Mouse (Mus musculus) ES-E14 (cell line): ENCODE data around the gene Bcl3. TPM values are rescaled to one million over a fixed set of nuclear protein-coding genes. Genes with fewer than 3 reads are reported as not detected.

Experiments used
- DNase-seq: peaks from one replicate; pipeline ENCODE4 v3.0.0-alpha.2; 2013; ENCODE audit warnings: low read depth, low spot score
- H3K27ac ChIP-seq: 2 replicates; pipeline ENCODE4 v1.5.1; 2012; ENCODE audit warnings: low read depth, mild to moderate bottlenecking, low read length, moderate library complexity, mixed read lengths; ENCODE audit not compliant: poor library complexity, insufficient read depth, severe bottlenecking
- H3K36me3 ChIP-seq: 2 replicates; pipeline ENCODE4 v1.6.1; 2012; ENCODE audit warnings: mild to moderate bottlenecking, low read length, moderate library complexity, mixed read lengths; ENCODE audit not compliant: control insufficient read depth, poor library complexity, insufficient read depth, severe bottlenecking
- H3K4me1 ChIP-seq, 2 experiments: fragments of 150-350 bp in 1 of 2; sonication (generic) in 1 of 2; 2 replicates each; pipeline ENCODE4 v1.6.1; 2012; ENCODE audit warnings: low read length in 2 of 2, mild to moderate bottlenecking in 1 of 2, mixed read lengths in 1 of 2; ENCODE audit not compliant: control insufficient read depth in 2 of 2, insufficient read depth in 2 of 2, poor library complexity in 1 of 2
- H3K4me3 ChIP-seq, 2 experiments: fragments of 150-350 bp in 1 of 2; sonication (generic) in 1 of 2; 2 replicates each; pipeline ENCODE4 v1.5.1; 2012; ENCODE audit warnings: low read length in 2 of 2, low read depth in 1 of 2, mild to moderate bottlenecking in 1 of 2, mixed read lengths in 1 of 2; ENCODE audit not compliant: insufficient read depth in 1 of 2, poor library complexity in 1 of 2, severe bottlenecking in 1 of 2
- H3K9ac ChIP-seq: 2 replicates; pipeline ENCODE4 v1.6.1; 2012; ENCODE audit warnings: low read depth, mild to moderate bottlenecking, low read length, mixed read lengths; ENCODE audit not compliant: poor library complexity, insufficient read depth, severe bottlenecking
- H3K9me3 ChIP-seq: fragments of 150-350 bp; sonication (generic); 2 replicates; pipeline ENCODE4 v1.6.1; 2012; ENCODE audit warnings: low read depth, mild to moderate bottlenecking, low read length; ENCODE audit not compliant: control insufficient read depth, insufficient read depth
- CHD2 ChIP-seq: IDR thresholded peaks from 2 replicates; pipeline ENCODE4 v1.6.1; 2014; ENCODE audit warnings: mild to moderate bottlenecking, low read depth, low read length, inconsistent platforms
- HCFC1 ChIP-seq: IDR thresholded peaks from 2 replicates; pipeline ENCODE4 v1.6.1; 2012; ENCODE audit warnings: low read length, inconsistent platforms, borderline replicate concordance; ENCODE audit not compliant: insufficient read depth
- MAFK ChIP-seq: IDR thresholded peaks from 2 replicates; pipeline ENCODE4 v1.6.1; 2014; ENCODE audit warnings: mild to moderate bottlenecking, low read depth, low read length, inconsistent platforms; ENCODE audit not compliant: insufficient read depth
- ZC3H11A ChIP-seq: IDR thresholded peaks from 2 replicates; pipeline ENCODE4 v1.6.1; 2012; ENCODE audit warnings: low read depth, mild to moderate bottlenecking, inconsistent platforms, low read length, borderline replicate concordance
- ZNF384 ChIP-seq: IDR thresholded peaks from 2 replicates; pipeline ENCODE4 v1.6.1; 2012; ENCODE audit warnings: low read depth, low read length, inconsistent platforms
- in situ Hi-C, 2 experiments: fragments of 600-800 bp; cut with MboI; formaldehyde crosslinking; loops; one replicate each; pipeline ENCODE4 v1.15.1; 2025; ENCODE audit warnings: low sequenced_read_pairs in 2 of 2, inconsistent platforms in 1 of 2; ENCODE audit not compliant: unreplicated experiment in 2 of 2
- total RNA-seq: library from RNA; depleted of rRNA; stranded (reverse); fragments of 300-350 nt; gene quantifications from 2 replicates; pipeline ENCODE4 v1.2.3, GENCODE M21; 2012

Bcl3 gene
- total RNA-seq, 1 experiment: 14.3 TPM

DNA sequence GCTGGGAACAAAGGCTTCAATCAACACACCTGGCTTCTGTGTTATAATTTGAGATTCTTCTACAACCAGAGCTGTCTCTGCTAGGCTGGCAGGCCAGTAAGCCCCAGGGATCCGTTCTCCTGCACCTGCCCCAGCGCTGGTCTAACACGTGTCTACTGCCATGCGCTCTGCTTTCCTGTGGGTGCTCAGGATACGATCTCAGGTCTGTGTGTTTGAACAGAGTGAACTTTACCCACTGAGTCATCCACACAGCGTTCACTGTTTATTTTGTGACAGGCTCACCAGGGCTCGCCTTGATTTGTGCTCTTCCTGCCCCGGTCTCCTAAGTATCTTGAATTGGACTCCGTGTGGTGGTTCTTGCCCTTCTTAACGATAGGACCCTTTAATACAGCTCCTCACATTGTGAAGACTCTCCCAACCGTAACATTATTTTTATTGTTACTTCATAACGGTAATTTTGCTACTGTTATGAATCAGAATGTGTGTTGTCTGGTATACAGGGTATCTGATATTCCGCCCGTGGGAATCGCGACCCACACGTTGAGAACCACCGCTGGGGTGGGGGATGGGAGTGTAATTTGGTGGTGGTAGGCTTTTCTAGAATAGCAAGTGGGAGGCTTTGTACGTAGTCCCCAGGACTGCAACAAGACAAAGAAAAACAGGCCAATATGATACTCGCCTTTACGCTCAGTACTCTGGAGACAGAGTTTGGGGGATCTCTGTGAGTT is 19.3 kb upstream of the Bcl3 start:
- DNase-seq: no peak
- in situ Hi-C loops: no loop called here
- H3K4me3 ChIP-seq: no peak overlapping the region
- peaks cover 0 to 3% of the 10 kb centered on the region in 2 experiments; a peak in 2 of 4 replicates for H3K4me1 ChIP-seq
- no peaks in the 10 kb centered on the region for H3K36me3 ChIP-seq
- H3K9me3 ChIP-seq: no peaks in the 10 kb centered on the region
- TF ChIP-seq HCFC1: no peak
- no peak for TF ChIP-seq ZNF384
- no peak for TF ChIP-seq CHD2
- no peak for TF ChIP-seq ZC3H11A
- TF ChIP-seq MAFK: no peak
- H3K9ac ChIP-seq: no peak overlapping the region
- H3K27ac ChIP-seq: no peak overlapping the region

DNA sequence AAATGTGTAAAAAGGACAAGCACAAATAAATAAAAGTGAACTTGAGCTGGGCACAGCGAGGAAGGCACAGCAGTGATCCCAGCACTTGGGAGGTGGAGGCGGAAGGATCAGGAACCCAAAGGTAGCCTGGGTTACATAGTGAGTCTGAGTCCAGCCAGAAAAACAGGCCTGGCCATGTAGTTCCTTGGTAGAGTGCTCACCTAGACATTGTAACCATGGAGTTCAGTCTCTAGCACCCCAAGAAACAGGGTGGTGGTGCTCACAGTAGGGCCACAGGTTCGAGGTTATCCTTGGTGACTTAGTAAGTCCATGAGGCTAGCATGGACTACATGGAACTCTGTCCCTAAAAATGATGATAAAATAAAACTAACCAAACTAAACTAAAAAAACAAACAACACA is 18.4 kb upstream of the Bcl3 start:
- no peak overlapping the region for H3K9ac ChIP-seq
- in situ Hi-C loops: no loop called here
- DNase-seq: no peak
- H3K36me3 ChIP-seq: no peaks in the 10 kb centered on the region
- no peak for TF ChIP-seq MAFK
- no peak for TF ChIP-seq CHD2
- TF ChIP-seq ZC3H11A: no peak
- TF ChIP-seq ZNF384: no peak
- TF ChIP-seq HCFC1: no peak
- H3K27ac ChIP-seq: no peak overlapping the region
- H3K4me1 ChIP-seq: peaks cover 0 to 3% of the 10 kb centered on the region in 2 experiments; a peak in 2 of 4 replicates
- no peaks in the 10 kb centered on the region for H3K9me3 ChIP-seq
- H3K4me3 ChIP-seq: no peak overlapping the region

DNA sequence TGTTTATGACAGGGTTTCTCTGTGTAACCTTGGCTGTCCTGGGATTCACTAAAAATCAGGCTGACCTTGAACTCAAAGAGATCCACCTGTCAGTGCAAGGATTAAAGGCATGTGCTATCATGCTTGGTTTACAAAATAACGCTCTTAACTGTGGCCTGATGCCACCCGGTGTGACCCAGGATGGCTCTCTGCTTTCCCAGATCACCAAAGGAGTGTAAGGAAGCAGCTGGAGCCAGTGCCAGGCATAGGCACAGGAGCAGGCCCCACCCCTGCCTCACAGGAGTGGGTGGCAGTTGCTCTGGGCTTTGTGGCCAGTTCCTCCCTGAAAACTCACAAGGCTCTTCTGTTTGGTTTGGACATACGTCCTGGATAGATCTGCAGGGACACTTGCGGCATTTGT is 17.8 kb upstream of the Bcl3 start:
- Histone ChIP-seq H3K4me3 (no peak overlapping the region), H3K9ac (no peak overlapping the region)
- TF ChIP-seq CHD2 (no peak), MAFK (no peak), ZNF384 (no peak), ZC3H11A (no peak), HCFC1 (no peak)

DNA sequence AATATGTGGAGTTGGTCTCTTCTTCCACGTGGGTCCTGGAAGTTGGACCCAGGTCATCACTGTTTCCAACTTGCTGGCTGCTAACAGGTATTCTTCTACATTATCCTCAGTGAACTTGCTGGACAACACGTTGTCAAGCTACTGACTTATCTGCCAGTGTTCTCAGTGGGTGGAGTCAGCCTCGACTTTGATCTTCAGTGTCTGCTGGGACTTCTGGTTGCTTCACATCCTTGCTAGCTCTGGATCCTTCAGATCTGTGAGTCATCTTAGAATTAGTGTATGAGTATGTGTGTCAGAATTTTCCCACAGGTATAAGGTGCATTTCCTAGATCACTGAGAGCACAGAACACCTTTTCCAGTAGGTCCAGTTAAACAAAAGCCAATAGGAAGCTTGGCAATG is 14.3 kb upstream of the Bcl3 start:
- Histone ChIP-seq H3K36me3 (no peaks in the 10 kb centered on the region), H3K9ac (no peak overlapping the region), H3K27ac (no peak overlapping the region), H3K4me3 (no peak overlapping the region), H3K4me1 (peaks cover 0 to 4% of the 10 kb centered on the region in 2 experiments; a peak in 1 of 4 replicates), H3K9me3 (no peaks in the 10 kb centered on the region)
- no peak for DNase-seq
- in situ Hi-C loops: no loop called here
- TF ChIP-seq MAFK (no peak), ZC3H11A (no peak), CHD2 (no peak), HCFC1 (no peak), ZNF384 (no peak)

More for the DNA sequence above, 17.8 kb upstream of the Bcl3 start:
- in situ Hi-C loops: no loop called here
- DNase-seq: no peak
- Histone ChIP-seq H3K4me1 (peaks cover 0 to 3% of the 10 kb centered on the region in 2 experiments; a peak in 1 of 4 replicates), H3K36me3 (no peaks in the 10 kb centered on the region), H3K27ac (no peak overlapping the region), H3K9me3 (no peaks in the 10 kb centered on the region)
